Mouse (Mus musculus): ENCODE data around the gene 2310057M21Rik. TPM values are rescaled to one million over a fixed set of nuclear protein-coding genes. Genes with fewer than 3 reads are reported as not detected.

The 2310057M21Rik gene
- total RNA-seq (2012; rRNA removed) (16.7 and 18.0 TPM in 2 replicates), polyA plus RNA-seq (2012; ENCODE audit: insufficient read depth in 1 of 2, insufficient read length in 2 of 2, low read depth in 1 of 2, low replicate concordance in 2 of 2, missing spikeins in 1 of 2) (10 to 100 TPM in 1 of 2 experiments, not detected in 1; 33.0 TPM)

DNA sequence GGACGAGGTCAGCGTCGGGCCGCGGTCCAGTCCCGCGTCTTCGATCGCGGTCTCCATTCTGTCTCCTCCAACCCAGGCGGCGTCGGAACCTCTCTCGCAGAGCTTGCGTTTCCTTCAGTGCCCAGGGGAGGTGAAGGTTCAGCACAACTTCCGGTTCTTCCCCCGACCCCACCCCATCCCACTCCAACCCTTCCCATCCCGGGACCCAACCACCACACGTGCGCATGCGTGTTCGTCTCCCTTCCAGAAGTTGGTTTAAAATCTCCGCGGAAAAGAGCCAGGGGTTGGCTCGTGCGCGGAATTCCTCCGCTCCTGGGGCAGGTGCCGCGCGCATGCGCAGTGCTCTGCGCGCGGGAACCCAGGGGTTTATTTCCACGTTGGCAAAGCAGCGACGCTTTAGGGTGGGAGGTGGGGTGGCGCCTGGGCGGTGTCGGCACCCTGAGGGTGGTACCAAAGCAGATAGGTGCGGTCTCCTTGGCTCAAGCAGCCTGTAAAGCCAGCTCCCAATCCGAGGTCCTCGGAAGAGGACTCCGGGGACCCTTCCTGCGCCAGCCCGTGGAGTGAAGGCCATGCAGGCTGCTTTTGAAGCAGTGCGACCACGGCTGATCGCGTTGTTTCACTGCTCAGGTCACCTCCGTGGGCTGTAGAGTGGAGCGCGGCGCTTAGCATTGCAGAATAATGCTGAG lies at the start of gene 2310057M21Rik:
TSS of gene 2310057M21Rik (minus strand) at position 145 of the 686 bp plus-strand sequence.
- peaks cover 6 to 14% of the 10 kb centered on the region in 2 experiments for H3K36me3 ChIP-seq (ENCODE audit: control insufficient read depth in 1 of 2, insufficient read depth in 2 of 2, low read length in 2 of 2)
- peak within 1 kb of the TSS; percentile 99 for H3K9ac ChIP-seq (ENCODE audit: control insufficient read depth, low read depth, low read length, poor library complexity, severe bottlenecking)
- H3K9me3 ChIP-seq (replicated peaks; ENCODE audit: insufficient read depth, low read length): no peaks in the 10 kb centered on the region
- peaks cover 15% of the 10 kb centered on the region for H3K79me2 ChIP-seq (ENCODE audit: control insufficient read depth, insufficient read depth, low read length, poor library complexity)
- H3K4me1 ChIP-seq (ENCODE audit: control insufficient read depth in 1 of 2, insufficient read depth in 2 of 2, low read length in 2 of 2): peaks cover 3 to 9% of the 10 kb centered on the region in 2 experiments
- H3K4me3 ChIP-seq (ENCODE audit: control insufficient read depth in 1 of 2, insufficient read depth in 1 of 2, low read depth in 2 of 2, low read length in 2 of 2): peak within 1 kb of the TSS; percentile 67 to 99
- no peaks in the 10 kb centered on the region for H3K27me3 ChIP-seq (ENCODE audit: control insufficient read depth in 1 of 2, insufficient read depth in 2 of 2, low read length in 2 of 2)
- H3K27ac ChIP-seq (ENCODE audit: control insufficient read depth, low read depth, low read length): peak within 1 kb of the TSS; percentile 83
- peak; percentile 98 for DNase-seq (ENCODE audit: low read depth, low spot score)
- peak; percentile 4; the same call in 1 of the 2 replicates for TF ChIP-seq RCOR1 (IDR thresholded peaks at IDR 0.05; ENCODE audit: low read depth, low read length)
- TF ChIP-seq JUND (IDR thresholded peaks at IDR 0.05; ENCODE audit: low read depth, low read length): no peak
- no peak for TF ChIP-seq MAFK (IDR thresholded peaks at IDR 0.05; ENCODE audit: borderline replicate concordance, low read depth, low read length)
- TF ChIP-seq CTCF (IDR thresholded peaks at IDR 0.05 in 2 of 3, conservative IDR thresholded peaks at IDR 0.05 in 1 of 3; ENCODE audit: control insufficient read depth in 1 of 3, insufficient read depth in 1 of 3, low read depth in 2 of 3, low read length in 3 of 3, poor library complexity in 1 of 3, severe bottlenecking in 1 of 3): no peak
- peak; percentile 72 to 74; a peak in 2 of 4 replicates for TF ChIP-seq POLR2A (IDR thresholded peaks at IDR 0.05; ENCODE audit: control insufficient read depth in 1 of 2, insufficient read depth in 1 of 2, low read depth in 1 of 2, low read length in 2 of 2, poor library complexity in 1 of 2)
- TF ChIP-seq TAL1 (IDR thresholded peaks at IDR 0.05; ENCODE audit: low read length): no peak
- peak; percentile 68; the same call in 1 of the 2 replicates for TF ChIP-seq BHLHE40 (IDR thresholded peaks at IDR 0.05; ENCODE audit: borderline replicate concordance, low read depth, low read length)
- no peak for TF ChIP-seq GATA1 (IDR thresholded peaks at IDR 0.05; ENCODE audit: low read depth, low read length)
- TF ChIP-seq CHD2 (IDR thresholded peaks at IDR 0.05; ENCODE audit: low read length): no peak
- peak; percentile 84 for TF ChIP-seq MXI1 (IDR thresholded peaks at IDR 0.05; ENCODE audit: low read depth, low read length)
- no peak for TF ChIP-seq ZC3H11A (IDR thresholded peaks at IDR 0.05; ENCODE audit: low read depth, low read length)
- peak; percentile 59; the same call in 1 of the 2 replicates for TF ChIP-seq ETS1 (IDR thresholded peaks at IDR 0.05; ENCODE audit: low read depth, low read length)
- TF ChIP-seq E2F4 (IDR thresholded peaks at IDR 0.05; ENCODE audit: borderline replicate concordance, low read depth, low read length): peak; percentile 91
- peak; percentile 65; the same call in 1 of the 2 replicates for TF ChIP-seq ELF1 (IDR thresholded peaks at IDR 0.05; ENCODE audit: low read depth, low read length)
- TF ChIP-seq MYB (IDR thresholded peaks at IDR 0.05; ENCODE audit: low read depth, low read length): no peak
- TF ChIP-seq HCFC1 (IDR thresholded peaks at IDR 0.05; ENCODE audit: low read depth, low read length): peak; percentile 88
- no peak for TF ChIP-seq CHD1 (IDR thresholded peaks at IDR 0.05; ENCODE audit: low read depth, low read length)
- no peak for TF ChIP-seq ZNF384 (IDR thresholded peaks at IDR 0.05; ENCODE audit: low read depth, low read length)
- TF ChIP-seq NRF1 (IDR thresholded peaks at IDR 0.05; ENCODE audit: insufficient read depth, low read depth, low read length, poor library complexity, severe bottlenecking): peak; percentile 96
- peak; percentile 90 for TF ChIP-seq MAZ (IDR thresholded peaks at IDR 0.05; ENCODE audit: low read depth, low read length)
- no peak for TF ChIP-seq SMC3 (IDR thresholded peaks at IDR 0.05; ENCODE audit: low read depth, low read length)
- TF ChIP-seq TCF12 (IDR thresholded peaks at IDR 0.05; ENCODE audit: low read depth, low read length): peak; percentile 53; the same call in 1 of the 2 replicates
- TF ChIP-seq ZKSCAN1 (IDR thresholded peaks at IDR 0.05; ENCODE audit: low read depth, low read length): no peak
- peak; percentile 92 for TF ChIP-seq SIN3A (IDR thresholded peaks at IDR 0.05; ENCODE audit: low read length)
- TF ChIP-seq USF1 (IDR thresholded peaks at IDR 0.05; ENCODE audit: low read depth, low read length): peak; percentile 47; the same call in 1 of the 2 replicates
- TF ChIP-seq NELFE (IDR thresholded peaks at IDR 0.05; ENCODE audit: low read depth, low read length): peak; percentile 86
- TF ChIP-seq KAT2A (conservative IDR thresholded peaks at IDR 0.05; ENCODE audit: low read depth, low read length): no peak; the same call in 1 of the 2 replicates
- TF ChIP-seq EP300 (IDR thresholded peaks at IDR 0.05; ENCODE audit: low read depth in 1 of 2, low read length in 2 of 2): no peak
- TF ChIP-seq TBP (IDR thresholded peaks at IDR 0.05; ENCODE audit: low read depth, low read length): peak; percentile 82; the same call in 1 of the 2 replicates
- TF ChIP-seq MAX (IDR thresholded peaks at IDR 0.05; ENCODE audit: low read length): peak; percentile 86
- TF ChIP-seq MYC (IDR thresholded peaks at IDR 0.05; ENCODE audit: low read depth, low read length): peak; percentile 48; the same call in 1 of the 2 replicates
- TF ChIP-seq UBTF (IDR thresholded peaks at IDR 0.05; ENCODE audit: borderline replicate concordance, insufficient read depth, low read depth, low read length): 0 out of 2 replicates have a peak, but pooled peaks have one; percentile 1
- TF ChIP-seq MEF2A (IDR thresholded peaks at IDR 0.05; ENCODE audit: extremely low read depth, insufficient replicate concordance, low read depth, low read length, poor library complexity, severe bottlenecking): no peak
- no peak for TF ChIP-seq RAD21 (IDR thresholded peaks at IDR 0.05; ENCODE audit: low read depth, low read length)
- TF ChIP-seq POLR2AphosphoS5 (IDR thresholded peaks at IDR 0.05; ENCODE audit: borderline replicate concordance, low read depth, low read length): no peak
